Comparison of ENCODE assay signal across 21 mouse cellular contexts in genomic region chr16:26961971-26962370, GRCm38 (mm10). TPM values are rescaled to one million over a fixed set of nuclear protein-coding genes. Genes with fewer than 3 reads are reported as not detected.
"Had no signal": no experiment of that assay in that cellular context is flagged by ENCODE, and none has a peak within 500 bp of the region (broad histone marks: within the 10 kb centered on the region; RNA-seq: fewer than 3 reads in every experiment).

No protein-coding gene starts in this region.

- ATAC-seq: midbrain, embryonic 15.5 days had no signal

- H3K4me2 ChIP-seq: kidney, embryonic 15.5 days; liver, embryonic 13.5 days; midbrain, embryonic 11.5 days; midbrain, embryonic 15.5 days; neural tube, embryonic 13.5 days had no signal

- H3K9me3 ChIP-seq: kidney, embryonic 15.5 days; liver, embryonic 13.5 days; midbrain, embryonic 15.5 days; neural tube, embryonic 13.5 days had no signal

- DNase-seq: kidney, postnatal 10 days; kidney, postnatal 36 days; layer of hippocampus, postnatal 36 days; liver, embryonic 13.5 days; lung, adult 2 months; lung, postnatal 14 days; lung, postnatal 4 days; retina, postnatal 1 day; right cerebral cortex, postnatal 25 days; thymus, adult 18-20 months; thymus, postnatal 36 days had no signal

- H3K36me3 ChIP-seq: kidney, embryonic 15.5 days; liver, embryonic 13.5 days; midbrain, embryonic 15.5 days; neural tube, embryonic 13.5 days had no signal

- H3K4me1 ChIP-seq: kidney, embryonic 15.5 days; liver, embryonic 13.5 days; midbrain, embryonic 15.5 days; neural tube, embryonic 13.5 days had no signal

- H3K27me3 ChIP-seq: liver, embryonic 13.5 days; midbrain, embryonic 15.5 days had no signal

- H3K27ac ChIP-seq: kidney, embryonic 15.5 days; left cerebral cortex, adult 2 months; liver, embryonic 13.5 days; midbrain, embryonic 15.5 days; neural tube, embryonic 13.5 days had no signal

- H3K4me3 ChIP-seq: kidney, embryonic 15.5 days; left cerebral cortex, adult 2 months; liver, embryonic 13.5 days; midbrain, embryonic 15.5 days; myocyte; neural tube, embryonic 13.5 days had no signal

- H3K9ac ChIP-seq: kidney, embryonic 15.5 days; liver, embryonic 13.5 days; midbrain, embryonic 15.5 days; neural tube, embryonic 13.5 days had no signal

RNA-seq across cellular contexts. Expression of gene Gmnc, which starts 29.5 kb away (rescaled TPM):
- polyA plus RNA-seq: kidney, embryonic 15.5 days; liver, adult 2 months; liver, embryonic 13.5 days; liver, embryonic 16.5 days; midbrain, embryonic 11.5 days; myocyte; small intestine, adult 2 months; spleen, adult 2 months had no signal
